Mouse (Mus musculus) kidney, postnatal 10 days (tissue): ENCODE data around the gene Obp2b.
"Not testable (repeated sequence)": the region's sequence is repeated elsewhere in the genome, so short reads cannot be mapped to it uniquely, and the experiment has no call there.

ENCODE experiments used
- DNase-seq: peaks from one replicate; pipeline ENCODE4 v3.0.0; 2021; ENCODE audit warnings: mixed read lengths

Gene Obp2b

GRCm38 (mm10) chr2:25736709-25737108 is at the start of gene Obp2b:
Gene Obp2b (plus strand): TSS chr2:25737009.
- not testable (repeated sequence) for DNase-seq

- DNase-seq, result peak; percentile 80
These were observed 42.2 kb upstream of the Obp2b start for GRCm38 (mm10) chr2:25694605-25695004.

GRCm38 (mm10) chr2:25696951-25697350 is 39.9 kb upstream of the Obp2b start:
- DNase-seq, result no peak

- DNase-seq, result no peak
These were observed 38.1 kb upstream of the Obp2b start for GRCm38 (mm10) chr2:25698696-25699095.

DNA sequence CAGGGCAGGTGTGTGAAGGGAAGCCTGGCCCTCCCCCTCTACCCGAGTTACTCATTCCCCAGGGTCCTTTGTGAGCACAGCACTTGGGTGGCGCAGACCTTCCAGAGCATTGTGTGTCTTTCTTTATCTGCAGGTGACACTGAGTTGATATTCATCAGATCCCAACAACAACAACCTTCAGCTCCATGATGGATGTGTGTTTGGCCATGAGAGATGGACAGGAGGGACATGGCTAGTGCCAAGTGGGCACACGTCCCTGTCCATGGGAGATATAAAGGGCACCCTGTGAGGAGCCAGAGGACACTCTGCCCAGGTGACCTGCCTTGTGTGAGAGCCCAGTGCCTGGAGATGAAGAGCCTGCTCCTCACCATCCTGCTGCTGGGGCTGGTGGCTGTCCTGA is 37.1 kb upstream of the Obp2b start, which contains the start of gene Obp2a:
Gene Obp2a, plus strand, starts transcription at position 301 of the 400 bp plus-strand sequence.
- not testable (repeated sequence) for DNase-seq

DNA sequence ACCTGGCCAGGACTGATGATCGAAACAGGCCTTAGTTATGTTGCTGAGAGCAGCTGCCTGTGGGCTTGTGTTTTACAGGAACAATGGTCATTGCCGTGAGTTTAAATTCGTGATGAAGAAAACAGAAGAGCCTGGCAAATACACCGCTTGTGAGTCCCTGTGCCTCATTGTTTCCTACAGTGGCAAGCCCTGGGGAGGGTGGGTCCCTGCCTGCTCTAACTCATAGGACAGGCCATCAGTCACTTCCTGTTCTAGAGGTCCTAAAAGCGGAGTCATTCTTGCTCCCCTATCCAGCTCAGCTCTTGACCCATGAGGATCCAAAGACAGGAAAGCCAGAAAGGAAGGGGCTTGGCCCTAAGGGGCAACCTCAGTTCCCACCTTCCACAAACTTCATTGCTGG is 35.8 kb upstream of the Obp2b start:
- DNase-seq, result no peak

GRCm38 (mm10) chr2:25703706-25704105 is 33.1 kb upstream of the Obp2b start:
- no peak for DNase-seq

DNA sequence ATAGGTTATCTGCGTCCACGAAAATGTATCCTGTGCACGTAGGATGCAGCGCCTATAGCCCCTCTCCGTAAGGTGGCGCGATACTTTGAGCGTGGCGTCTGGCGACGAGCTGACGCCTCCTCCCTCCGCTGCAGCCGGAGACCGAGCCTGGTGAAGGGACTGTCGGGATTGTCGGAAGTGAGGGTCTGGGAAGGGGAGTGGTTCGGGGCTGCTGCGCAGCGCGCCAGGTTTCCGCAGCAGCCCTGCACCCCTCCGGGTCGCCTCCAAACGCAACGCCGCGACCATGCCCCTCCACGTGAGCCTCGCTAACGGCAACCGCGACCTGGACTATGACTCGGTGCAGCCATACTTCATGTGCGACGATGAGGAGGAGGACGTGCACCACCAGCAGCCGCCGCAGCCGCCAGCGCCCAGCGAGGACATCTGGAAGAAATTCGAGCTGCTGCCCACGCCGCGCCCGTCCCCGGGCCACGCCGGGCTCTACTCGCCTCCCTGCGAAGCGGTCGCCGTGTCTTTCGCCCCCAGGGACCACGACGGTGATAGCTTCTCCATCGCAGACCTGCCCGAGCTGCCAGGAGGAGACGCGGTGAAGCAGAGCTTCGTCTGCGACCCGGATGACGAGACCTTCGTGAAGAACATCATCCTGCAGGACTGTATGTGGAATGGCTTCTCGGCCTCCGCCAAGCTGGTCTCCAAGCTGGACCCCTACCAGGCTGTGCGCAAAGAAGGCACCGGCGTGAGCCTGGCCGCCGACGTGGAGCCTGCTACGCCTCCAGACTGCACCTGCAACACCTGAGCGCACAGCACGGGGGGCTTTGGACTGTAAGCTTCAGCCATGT is 29.9 kb upstream of the Obp2b start, which contains the start of gene Bmyc:
Gene Bmyc, plus strand, starts transcription at position 97 of the 839 bp plus-strand sequence.
- DNase-seq, result peak; percentile 84

DNA sequence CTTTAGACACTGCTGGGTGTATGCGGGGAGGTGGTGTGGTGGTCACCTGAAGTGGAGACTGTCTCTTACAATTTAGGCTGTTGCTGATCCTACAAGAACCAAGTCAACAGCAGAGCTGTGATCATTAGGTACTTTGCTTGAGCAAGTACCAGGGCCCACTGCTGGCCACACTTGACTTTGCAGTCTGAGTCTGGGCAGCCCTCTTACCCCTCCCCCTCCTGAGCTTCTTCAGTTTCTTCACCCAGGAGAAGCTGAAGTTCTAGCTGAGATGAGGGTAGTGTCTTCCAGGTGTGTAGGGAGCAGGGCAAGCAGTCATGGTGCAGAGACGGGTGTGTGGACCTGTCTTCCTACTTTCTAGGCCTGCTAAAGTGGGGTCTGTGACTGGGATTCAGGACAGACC is 28.7 kb upstream of the Obp2b start:
- DNase-seq, result peak; percentile 50

DNA sequence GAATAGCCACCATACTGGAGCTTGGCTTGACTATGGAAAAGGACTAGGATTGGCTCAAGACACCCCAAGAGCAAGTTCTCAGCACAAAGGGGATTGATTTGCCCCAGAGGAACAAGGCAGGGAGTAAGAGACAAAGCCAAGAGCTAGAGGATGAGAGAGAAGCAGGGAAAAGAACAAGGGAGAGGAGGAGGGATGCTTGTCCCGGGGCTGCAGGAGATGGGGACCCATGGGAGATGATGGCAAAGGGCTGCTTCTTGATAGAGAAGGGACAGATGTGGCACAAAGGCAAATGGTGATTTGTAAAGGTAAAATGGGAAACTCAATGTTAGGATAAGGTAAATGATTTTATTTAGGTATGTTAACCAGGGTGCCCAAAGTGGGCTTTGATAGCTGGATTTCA is 27.8 kb upstream of the Obp2b start:
- DNase-seq, result not testable (repeated sequence)

GRCm38 (mm10) chr2:25709791-25710190 is 27.0 kb upstream of the Obp2b start:
- DNase-seq, result not testable (repeated sequence)

DNA sequence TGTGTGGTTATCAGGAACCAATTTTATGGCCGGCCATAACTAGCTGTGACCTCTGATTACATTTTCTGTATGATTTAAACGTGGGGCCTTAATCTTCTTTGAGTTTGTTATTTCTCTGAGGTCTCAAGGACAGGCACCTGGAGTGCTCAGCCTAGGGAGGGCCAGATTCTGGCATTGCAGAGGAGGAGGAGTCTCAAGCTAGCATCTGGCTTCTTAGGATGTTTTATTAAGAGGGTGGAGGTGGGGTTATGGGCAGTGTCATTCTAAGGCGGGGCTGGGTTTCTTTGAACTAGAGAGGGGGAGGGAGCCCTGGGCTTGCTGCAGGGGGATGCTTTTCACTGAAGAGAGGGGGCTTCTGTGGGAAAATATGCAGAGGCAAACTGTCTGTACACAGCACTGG is 25.2 kb upstream of the Obp2b start:
- not testable (repeated sequence) for DNase-seq

DNA sequence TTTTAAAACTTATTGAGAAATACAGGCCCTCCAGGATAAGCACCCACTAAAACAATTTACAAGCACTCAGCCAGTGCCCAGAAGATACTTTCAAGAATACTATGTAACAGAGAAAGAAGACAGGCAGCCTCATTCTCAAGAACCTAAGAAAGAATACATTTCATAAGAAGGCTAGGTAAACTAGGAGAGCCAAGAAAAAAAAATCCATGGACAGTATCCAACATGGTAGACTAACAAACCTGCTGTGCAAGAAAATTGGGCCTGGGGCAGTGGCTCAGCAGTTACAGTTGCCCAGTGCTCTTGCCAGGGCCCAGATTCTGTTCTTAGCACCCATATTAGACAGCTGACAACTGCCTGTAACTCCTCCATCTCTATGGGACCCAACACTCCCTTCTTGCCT is 19.6 kb upstream of the Obp2b start:
- no peak for DNase-seq

GRCm38 (mm10) chr2:25733199-25733930 is 3.4 kb upstream of the Obp2b start:
- no peak for DNase-seq

DNA sequence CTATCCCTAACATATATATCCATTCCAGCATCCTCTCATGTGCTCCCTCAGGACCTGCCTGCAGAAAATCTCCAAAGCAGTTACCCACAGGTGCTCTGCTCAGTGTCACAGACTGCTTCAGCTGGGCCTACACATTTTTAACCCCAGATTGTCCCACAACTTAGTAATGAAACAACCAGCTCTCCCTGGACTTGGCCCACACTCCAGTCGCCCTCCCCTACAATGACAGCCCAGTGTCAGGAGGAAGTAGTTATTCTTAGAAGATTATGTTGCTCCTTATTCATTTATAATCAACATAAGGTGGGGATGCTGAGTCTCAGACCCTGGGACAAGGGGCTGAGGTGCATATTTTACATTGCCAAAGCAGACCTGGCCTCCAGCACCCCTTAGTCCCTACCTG is 4.9 kb downstream of the Obp2b start:
- no peak for DNase-seq

DNA sequence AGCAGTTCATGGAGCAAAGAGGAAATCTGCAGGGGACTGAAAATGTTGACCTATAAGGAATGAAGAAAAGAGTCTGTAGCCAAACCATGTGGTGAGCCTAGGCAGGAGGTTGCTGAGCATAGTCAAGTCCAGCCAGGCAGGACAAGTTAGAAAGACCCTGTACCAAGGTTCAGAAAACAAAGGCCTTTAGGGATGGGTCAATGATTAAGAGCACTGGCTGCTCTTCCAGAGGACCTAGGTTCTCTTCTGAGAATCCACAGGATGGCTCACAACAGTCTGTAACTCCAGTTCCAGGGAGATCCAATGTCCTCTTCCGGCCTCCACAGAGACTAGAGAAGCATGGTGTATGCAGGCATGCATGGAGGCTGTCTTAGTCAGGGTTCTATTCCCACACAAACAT is 17.4 kb downstream of the Obp2b start:
- DNase-seq, result no peak

DNA sequence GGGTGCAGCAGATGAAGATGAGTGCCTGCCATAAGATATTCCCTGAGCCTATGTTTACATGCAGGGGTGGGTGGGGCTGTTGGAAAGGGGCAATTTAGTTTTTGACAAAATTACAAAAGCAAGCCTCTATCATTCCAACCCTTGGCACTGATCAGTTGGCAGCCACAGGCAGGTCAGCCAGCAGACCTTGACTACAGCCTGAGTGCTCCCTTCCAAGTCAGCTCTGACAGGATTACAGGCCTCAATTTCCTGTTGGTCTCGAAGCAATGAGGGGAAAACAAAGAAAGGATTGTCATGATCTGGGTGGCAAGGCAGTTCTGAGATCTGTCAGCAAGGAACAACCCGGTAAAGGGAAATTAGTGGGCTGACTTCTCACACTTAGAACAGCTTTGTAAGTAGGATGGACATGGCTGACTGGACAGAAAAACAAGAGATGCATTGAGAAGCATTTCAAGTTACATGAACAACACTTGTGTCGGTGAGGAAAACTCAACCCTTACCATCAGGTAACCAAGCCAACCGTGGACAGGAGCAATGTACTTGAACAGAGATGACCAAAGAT is 21.3 kb downstream of the Obp2b start:
- DNase-seq, result no peak

- no peak for DNase-seq
These were observed 28.5 kb downstream of the Obp2b start, which contains the start of gene Lcn3 for GRCm38 (mm10) chr2:25765269-25765668. Gene Lcn3 (plus strand): TSS chr2:25765569.

DNA sequence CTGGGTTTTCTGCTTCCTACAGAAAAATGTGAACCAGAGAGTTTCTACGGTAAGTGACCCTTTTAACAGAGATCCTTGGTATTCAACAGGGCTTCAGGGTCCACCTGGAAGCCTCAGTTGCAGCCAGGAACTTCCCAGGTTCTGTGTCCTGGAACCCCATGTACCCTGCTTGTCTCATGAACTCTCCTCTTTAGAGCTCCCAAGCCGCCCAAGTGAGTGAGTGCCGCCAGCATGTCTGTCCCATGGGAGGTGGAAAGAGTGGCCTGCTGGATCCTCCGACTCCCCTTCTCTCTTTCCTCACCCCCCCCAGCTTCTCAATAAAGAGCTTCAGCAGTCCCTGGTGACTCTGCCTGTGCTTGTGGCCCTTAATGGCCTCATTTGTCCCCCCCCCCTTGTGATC is 31.0 kb downstream of the Obp2b start:
- DNase-seq, result no peak

DNA sequence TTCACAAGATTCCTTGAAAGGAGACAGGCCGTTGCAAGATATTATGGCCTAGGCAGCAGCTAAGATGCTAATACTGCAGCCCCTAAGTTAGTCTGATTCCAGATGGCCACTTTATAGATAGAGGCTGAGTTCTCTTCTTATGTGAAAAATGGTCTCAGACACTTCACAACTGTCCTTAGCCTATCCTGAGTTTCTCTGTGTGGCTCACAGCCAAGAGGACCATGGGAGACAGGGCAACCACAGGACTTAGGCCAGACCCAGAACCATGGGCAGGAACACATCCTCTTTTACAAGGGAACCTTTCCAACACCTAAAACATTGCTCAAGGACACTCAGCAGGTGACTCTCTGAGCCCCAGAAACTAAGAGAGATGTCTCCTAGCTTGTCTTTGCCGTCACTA is 36.7 kb downstream of the Obp2b start:
- DNase-seq, result peak; percentile 10

GRCm38 (mm10) chr2:25774640-25775039 is 37.8 kb downstream of the Obp2b start:
- DNase-seq, result no peak

GRCm38 (mm10) chr2:25775991-25776390 is 39.2 kb downstream of the Obp2b start:
- no peak for DNase-seq

GRCm38 (mm10) chr2:25776717-25777116 is 39.9 kb downstream of the Obp2b start, which contains the start of gene Lcn11:
Gene Lcn11 (plus strand): TSS chr2:25777017.
- DNase-seq, result no peak
